Mouse (Mus musculus) MEL (cell line): Measurements from ENCODE around the gene Rgs9bp. TPM values are rescaled to one million over a fixed set of nuclear protein-coding genes. Genes with fewer than 3 reads are reported as not detected.

Experiments used
- DNase-seq: peaks from one replicate; pipeline ENCODE4 v3.0.0; 2011; ENCODE audit warnings: low read depth, low spot score
- H3K27ac ChIP-seq: 2 replicates; pipeline ENCODE4 v1.5.1; 2012; ENCODE audit warnings: low read depth, mild to moderate bottlenecking, control low read depth, low read length, moderate library complexity; ENCODE audit not compliant: control insufficient read depth
- H3K27me3 ChIP-seq, 2 experiments: fragments of 150-350 bp in 1 of 2; sonication (generic) in 1 of 2; 2 replicates each; pipeline ENCODE4 v1.6.1; 2012; ENCODE audit warnings: low read length in 2 of 2, mild to moderate bottlenecking in 2 of 2, improper control_type of control experiment in 1 of 2, moderate library complexity in 1 of 2; ENCODE audit not compliant: insufficient read depth in 2 of 2, control insufficient read depth in 1 of 2
- H3K36me3 ChIP-seq, 2 experiments: 2 replicates each; pipeline ENCODE4 v1.6.1; 2012 to 2014; ENCODE audit warnings: low read length in 2 of 2, improper control_type of control experiment in 1 of 2, inconsistent platforms in 1 of 2, mild to moderate bottlenecking in 1 of 2; ENCODE audit not compliant: insufficient read depth in 2 of 2, control insufficient read depth in 1 of 2
- H3K4me1 ChIP-seq, 2 experiments: fragments of 150-350 bp in 1 of 2; sonication (generic) in 1 of 2; 2 replicates each; pipeline ENCODE4 v1.6.1; 2012; ENCODE audit warnings: low read length in 2 of 2, improper control_type of control experiment in 1 of 2, mild to moderate bottlenecking in 1 of 2; ENCODE audit not compliant: insufficient read depth in 2 of 2, control insufficient read depth in 1 of 2
- H3K4me3 ChIP-seq, 2 experiments: fragments of 150-350 bp in 1 of 2; sonication (generic) in 1 of 2; 2 replicates each; pipeline ENCODE4 v1.5.1; 2012; ENCODE audit warnings: low read depth in 2 of 2, low read length in 2 of 2, mild to moderate bottlenecking in 2 of 2, moderate library complexity in 2 of 2, control low read depth in 1 of 2, improper control_type of control experiment in 1 of 2; ENCODE audit not compliant: control insufficient read depth in 1 of 2, insufficient read depth in 1 of 2
- H3K79me2 ChIP-seq: 2 replicates; pipeline ENCODE4 v1.6.1; 2012; ENCODE audit warnings: mild to moderate bottlenecking, low read length, moderate library complexity; ENCODE audit not compliant: control insufficient read depth, poor library complexity, insufficient read depth
- H3K9ac ChIP-seq: 2 replicates; pipeline ENCODE4 v1.6.1; 2012; ENCODE audit warnings: low read depth, mild to moderate bottlenecking, control low read depth, low read length, moderate library complexity; ENCODE audit not compliant: control insufficient read depth, poor library complexity, severe bottlenecking
- H3K9me3 ChIP-seq: fragments of 150-350 bp; sonication (generic); replicated peaks from 2 replicates; pipeline ENCODE4 v1.6.1; 2012; ENCODE audit warnings: mild to moderate bottlenecking, low read length, improper control_type of control experiment, moderate library complexity; ENCODE audit not compliant: insufficient read depth
- BHLHE40 ChIP-seq: IDR thresholded peaks from 2 replicates; pipeline ENCODE4 v1.6.1; 2012; ENCODE audit warnings: low read depth, mild to moderate bottlenecking, inconsistent platforms, low read length, improper control_type of control experiment, borderline replicate concordance
- CHD1 ChIP-seq: IDR thresholded peaks from 2 replicates; pipeline ENCODE4 v1.6.1; 2012; ENCODE audit warnings: low read depth, mild to moderate bottlenecking, inconsistent platforms, low read length, improper control_type of control experiment
- CTCF ChIP-seq, 3 experiments: IDR thresholded peaks in 2 of 3; conservative IDR thresholded peaks in 1 of 3; 2 replicates each; pipeline ENCODE4 v1.5.1; 2011 to 2012; ENCODE audit warnings: low read length in 3 of 3, low read depth in 2 of 3, mild to moderate bottlenecking in 2 of 3, improper control_type of control experiment in 1 of 3, inconsistent platforms in 1 of 3, mixed read lengths in 1 of 3, moderate library complexity in 1 of 3; ENCODE audit not compliant: control insufficient read depth in 1 of 3, insufficient read depth in 1 of 3, poor library complexity in 1 of 3, severe bottlenecking in 1 of 3
- EP300 ChIP-seq, 2 experiments: IDR thresholded peaks; 2 replicates each; pipeline ENCODE4 v1.6.1; 2011; ENCODE audit warnings: improper control_type of control experiment in 2 of 2, low read length in 2 of 2, low read depth in 1 of 2, mild to moderate bottlenecking in 1 of 2
- GABPA ChIP-seq: IDR thresholded peaks from 2 replicates; pipeline ENCODE4 v1.6.1; 2012; ENCODE audit warnings: low read depth, mild to moderate bottlenecking, inconsistent platforms, low read length, improper control_type of control experiment, moderate library complexity
- GATA1 ChIP-seq: IDR thresholded peaks from 2 replicates; pipeline ENCODE4 v1.6.1; 2011; ENCODE audit warnings: low read depth, low read length, improper control_type of control experiment
- HCFC1 ChIP-seq: IDR thresholded peaks from 2 replicates; pipeline ENCODE4 v1.6.1; 2012; ENCODE audit warnings: low read depth, mild to moderate bottlenecking, inconsistent platforms, low read length, improper control_type of control experiment, moderate library complexity
- JUND ChIP-seq: IDR thresholded peaks from 2 replicates; pipeline ENCODE4 v1.6.1; 2011; ENCODE audit warnings: low read depth, mild to moderate bottlenecking, improper control_type of control experiment, low read length
- KAT2A ChIP-seq: conservative IDR thresholded peaks from 2 replicates; pipeline ENCODE4 v1.6.1; 2012; ENCODE audit warnings: low read depth, low read length, improper control_type of control experiment, inconsistent platforms
- MAFK ChIP-seq: IDR thresholded peaks from 2 replicates; pipeline ENCODE4 v1.6.1; 2011; ENCODE audit warnings: low read depth, mild to moderate bottlenecking, low read length, improper control_type of control experiment, borderline replicate concordance
- MAX ChIP-seq: IDR thresholded peaks from 2 replicates; pipeline ENCODE4 v1.6.1; 2011; ENCODE audit warnings: low read length, improper control_type of control experiment
- MYB ChIP-seq: IDR thresholded peaks from 2 replicates; pipeline ENCODE4 v1.6.1; 2011; ENCODE audit warnings: mild to moderate bottlenecking, low read depth, low read length, improper control_type of control experiment
- MYC ChIP-seq: IDR thresholded peaks from 2 replicates; pipeline ENCODE4 v1.6.1; 2011; ENCODE audit warnings: low read depth, mild to moderate bottlenecking, low read length, improper control_type of control experiment, moderate library complexity
- NELFE ChIP-seq: IDR thresholded peaks from 2 replicates; pipeline ENCODE4 v1.6.1; 2011; ENCODE audit warnings: low read depth, low read length, improper control_type of control experiment
- NRF1 ChIP-seq: IDR thresholded peaks from 2 replicates; pipeline ENCODE4 v1.6.1; 2014; ENCODE audit warnings: low read depth, mild to moderate bottlenecking, inconsistent platforms, low read length, improper control_type of control experiment, moderate library complexity; ENCODE audit not compliant: poor library complexity, insufficient read depth, severe bottlenecking
- POLR2A ChIP-seq, 2 experiments: IDR thresholded peaks; 2 replicates each; pipeline ENCODE4 v1.6.1; 2011 to 2012; ENCODE audit warnings: low read length in 2 of 2, mild to moderate bottlenecking in 2 of 2, control low read depth in 1 of 2, improper control_type of control experiment in 1 of 2, low read depth in 1 of 2, moderate library complexity in 1 of 2; ENCODE audit not compliant: control insufficient read depth in 1 of 2, insufficient read depth in 1 of 2, poor library complexity in 1 of 2
- POLR2AphosphoS5 ChIP-seq: IDR thresholded peaks from 2 replicates; pipeline ENCODE4 v1.6.1; 2012; ENCODE audit warnings: low read depth, borderline replicate concordance, mild to moderate bottlenecking, inconsistent platforms, low read length, moderate library complexity, mixed read lengths
- RAD21 ChIP-seq: IDR thresholded peaks from 2 replicates; pipeline ENCODE4 v1.6.1; 2011; ENCODE audit warnings: mild to moderate bottlenecking, low read depth, low read length, improper control_type of control experiment
- SIN3A ChIP-seq: IDR thresholded peaks from 2 replicates; pipeline ENCODE4 v1.6.1; 2012; ENCODE audit warnings: low read length, improper control_type of control experiment, inconsistent platforms
- SMC3 ChIP-seq: IDR thresholded peaks from 2 replicates; pipeline ENCODE4 v1.6.1; 2011; ENCODE audit warnings: low read depth, low read length, improper control_type of control experiment
- TAL1 ChIP-seq: IDR thresholded peaks from 2 replicates; pipeline ENCODE4 v1.6.1; 2012; ENCODE audit warnings: mild to moderate bottlenecking, inconsistent platforms, low read length, moderate library complexity, mixed read lengths
- TCF12 ChIP-seq: IDR thresholded peaks from 2 replicates; pipeline ENCODE4 v1.6.1; 2014; ENCODE audit warnings: low read depth, mild to moderate bottlenecking, inconsistent platforms, low read length, improper control_type of control experiment, moderate library complexity
- UBTF ChIP-seq: IDR thresholded peaks from 2 replicates; pipeline ENCODE4 v1.6.1; 2012; ENCODE audit warnings: low read depth, mild to moderate bottlenecking, inconsistent platforms, low read length, improper control_type of control experiment, moderate library complexity, borderline replicate concordance; ENCODE audit not compliant: insufficient read depth
- USF1 ChIP-seq: IDR thresholded peaks from 2 replicates; pipeline ENCODE4 v1.6.1; 2014; ENCODE audit warnings: low read depth, mild to moderate bottlenecking, inconsistent platforms, low read length, improper control_type of control experiment, moderate library complexity
- ZC3H11A ChIP-seq: IDR thresholded peaks from 2 replicates; pipeline ENCODE4 v1.6.1; 2012; ENCODE audit warnings: low read depth, mild to moderate bottlenecking, inconsistent platforms, low read length, improper control_type of control experiment
- ZMIZ1 ChIP-seq: IDR thresholded peaks from 2 replicates; pipeline ENCODE4 v1.6.1; 2012; ENCODE audit warnings: low read depth, mild to moderate bottlenecking, inconsistent platforms, low read length, improper control_type of control experiment, moderate library complexity
- ZNF384 ChIP-seq: IDR thresholded peaks from 2 replicates; pipeline ENCODE4 v1.6.1; 2012; ENCODE audit warnings: low read depth, mild to moderate bottlenecking, inconsistent platforms, low read length, improper control_type of control experiment
- polyA plus RNA-seq, 2 experiments: library from polyadenylated mRNA; stranded (reverse) in 1 of 2; unstranded in 1 of 2; fragments of >175 nt in 1 of 2; fragments of >200 nt in 1 of 2; gene quantifications; 2 replicates each; pipeline versions ENCODE4 v1.2.1 to v1.2.4; 2012; ENCODE audit warnings: low replicate concordance in 2 of 2, low read depth in 1 of 2; ENCODE audit not compliant: insufficient read length in 2 of 2, insufficient read depth in 1 of 2, missing spikeins in 1 of 2
- total RNA-seq: library from RNA; depleted of rRNA; stranded (reverse); fragments of 300-350 nt; gene quantifications from 2 replicates; pipeline ENCODE4 v1.2.3, GENCODE M21; 2012

Gene Rgs9bp
- total and polyA plus RNA-seq, 3 experiments: 0.12 to 0.43 TPM; not detected in 1

DNA sequence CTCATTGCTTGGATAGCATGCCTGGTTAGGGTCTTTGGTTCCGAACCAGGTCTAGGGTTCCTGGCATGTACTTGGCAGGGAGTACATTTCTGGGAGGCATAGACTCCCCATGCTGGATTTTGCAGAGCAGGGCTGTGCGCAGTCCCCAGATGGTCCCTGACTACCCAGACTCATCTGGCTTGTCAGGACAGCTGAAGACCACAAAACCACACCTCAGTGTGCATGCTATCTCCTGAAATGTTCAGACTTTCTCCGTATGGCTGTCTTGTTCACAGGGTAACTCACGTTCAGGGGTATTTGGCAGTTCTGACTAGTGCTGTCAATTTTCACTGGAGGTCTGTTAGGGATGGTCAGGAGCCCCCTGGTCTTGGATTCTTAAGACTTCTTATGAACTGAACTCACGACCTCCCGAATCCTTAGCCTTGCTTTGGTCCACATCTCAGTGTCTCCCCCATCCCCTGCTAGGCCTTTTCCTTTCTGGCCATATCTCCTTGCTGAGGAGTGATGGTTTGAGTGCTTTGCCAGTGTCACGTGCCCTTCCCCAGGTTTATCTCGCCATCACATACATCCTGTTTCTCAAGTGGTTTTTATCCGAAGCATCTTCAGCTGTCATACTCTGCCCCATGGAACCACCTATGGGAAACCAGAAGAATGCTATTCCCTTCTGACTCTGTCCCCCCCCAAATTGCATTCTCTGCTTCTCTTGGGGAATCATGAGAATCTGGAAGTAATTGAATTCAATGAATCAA, 3.5 kb upstream of the Rgs9bp start (continued):
- TF ChIP-seq JUND (no peak), GATA1 (peak; percentile 95), BHLHE40 (peak; percentile 98), MAX (peak; percentile 96), MYC (peak; percentile 68), POLR2AphosphoS5 (no peak), NRF1 (no peak), EP300 (IDR thresholded peaks at IDR 0.05; ENCODE audit: low read depth in 1 of 2, low read length in 2 of 2) (peak; percentile 82 to 91), GABPA (no peak), KAT2A (0 out of 2 replicates have a peak, but pooled peaks have one; percentile 8), ZNF384 (peak; percentile 32; the same call in 1 of the 2 replicates), CTCF (IDR thresholded peaks at IDR 0.05 in 2 of 3, conservative IDR thresholded peaks at IDR 0.05 in 1 of 3; ENCODE audit: control insufficient read depth in 1 of 3, insufficient read depth in 1 of 3, low read depth in 2 of 3, low read length in 3 of 3, poor library complexity in 1 of 3, severe bottlenecking in 1 of 3) (no peak), TCF12 (peak; percentile 95), USF1 (peak; percentile 98), TAL1 (peak; percentile 73), POLR2A (IDR thresholded peaks at IDR 0.05; ENCODE audit: control insufficient read depth in 1 of 2, insufficient read depth in 1 of 2, low read depth in 1 of 2, low read length in 2 of 2, poor library complexity in 1 of 2) (no peak), ZC3H11A (no peak), UBTF (no peak), MAFK (no peak), RAD21 (no peak)

DNA sequence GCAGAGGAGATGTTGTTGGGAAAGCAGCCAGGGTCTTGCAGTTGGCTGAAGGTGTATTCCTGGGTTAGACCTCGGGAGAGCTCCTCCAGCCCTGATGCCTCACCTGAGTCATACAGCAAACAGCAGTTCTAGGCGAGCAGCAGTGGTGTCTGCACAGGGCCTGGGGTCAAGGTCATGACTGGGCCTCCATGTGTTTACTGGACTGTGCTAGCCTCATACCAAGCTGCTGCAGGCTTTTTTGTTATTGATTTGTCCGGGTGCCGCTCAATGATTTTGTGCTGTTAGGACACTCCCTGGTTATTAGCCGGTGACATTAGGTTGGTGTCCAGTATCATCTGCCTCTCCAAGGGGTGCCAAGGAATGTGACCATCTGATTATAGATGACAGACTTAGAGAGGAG, 2.3 kb upstream of the Rgs9bp start:
- Histone ChIP-seq H3K4me1 (peaks cover 12 to 27% of the 10 kb centered on the region in 2 experiments), H3K27ac (peak overlapping the region; percentile 96)
- DNase-seq: no peak

More for the DNA sequence above, 2.3 kb upstream of the Rgs9bp start:
- Histone ChIP-seq H3K79me2 (peaks cover 31% of the 10 kb centered on the region), H3K4me3 (peak overlapping the region; percentile 38 to 47), H3K27me3 (no peaks in the 10 kb centered on the region), H3K9ac (peak overlapping the region; percentile 32), H3K9me3 (no peaks in the 10 kb centered on the region), H3K36me3 (peaks cover 0 to 23% of the 10 kb centered on the region in 2 experiments; a peak in 2 of 4 replicates)
- TF ChIP-seq NELFE (no peak), CHD1 (no peak), SIN3A (no peak), SMC3 (no peak), POLR2AphosphoS5 (no peak), NRF1 (no peak), JUND (no peak), BHLHE40 (no peak), MYB (no peak), ZMIZ1 (no peak), HCFC1 (no peak), KAT2A (no peak)
